Mouse (Mus musculus): Measurements from ENCODE around the gene Krt80. TPM values are rescaled to one million over a fixed set of nuclear protein-coding genes. Genes with fewer than 3 reads are reported as not detected.

Krt80 gene
- polyA plus RNA-seq, 1 experiment from 2014 or later: not detected

- H3K4me3 ChIP-seq (replicated peaks; ENCODE audit: low read depth, low read length): no peak overlapping the region
- H3K4me2 ChIP-seq (ENCODE audit: low read length): no peak overlapping the region
- H3K9me3 ChIP-seq (ENCODE audit: control insufficient read depth, low read length): no peaks in the 10 kb centered on the region
- no peaks in the 10 kb centered on the region for H3K27me3 ChIP-seq (ENCODE audit: control insufficient read depth, insufficient read depth, low read length)
- H3K4me1 ChIP-seq (ENCODE audit: control insufficient read depth, insufficient read depth, low read length): no peaks in the 10 kb centered on the region
- WGBS: 52% methylated on average over 5 of the region's 5 CpGs
- no peak overlapping the region for H3K9ac ChIP-seq (replicated peaks; ENCODE audit: low read length)
- no peak overlapping the region for H3K27ac ChIP-seq (replicated peaks; ENCODE audit: low read depth, low read length)
- ATAC-seq (ENCODE audit: low FRiP score, low TSS enrichment) (no peak), DNase-seq (no peak)
- no peaks in the 10 kb centered on the region for H3K36me3 ChIP-seq (ENCODE audit: control insufficient read depth, insufficient read depth, low read length)
Measured at GRCm38 (mm10) chr15:101309493-101309892, 60.5 kb downstream of the Krt80 start.

- no peaks in the 10 kb centered on the region for H3K4me1 ChIP-seq (ENCODE audit: control insufficient read depth, insufficient read depth, low read length)
- no peak overlapping the region for H3K9ac ChIP-seq (replicated peaks; ENCODE audit: low read length)
- no peaks in the 10 kb centered on the region for H3K36me3 ChIP-seq (ENCODE audit: control insufficient read depth, insufficient read depth, low read length)
- no peaks in the 10 kb centered on the region for H3K27me3 ChIP-seq (ENCODE audit: control insufficient read depth, insufficient read depth, low read length)
- no peak overlapping the region for H3K4me3 ChIP-seq (replicated peaks; ENCODE audit: low read depth, low read length)
- H3K27ac ChIP-seq (replicated peaks; ENCODE audit: low read depth, low read length): no peak overlapping the region
- no peak overlapping the region for H3K4me2 ChIP-seq (ENCODE audit: low read length)
- WGBS: 59% methylated on average over 13 of the region's 13 CpGs
- no peaks in the 10 kb centered on the region for H3K9me3 ChIP-seq (ENCODE audit: control insufficient read depth, low read length)
- no peak for ATAC-seq (ENCODE audit: low FRiP score, low TSS enrichment)
- DNase-seq: no peak
Measured at GRCm38 (mm10) chr15:101308440-101309348, 61.3 kb downstream of the Krt80 start.

- H3K9ac ChIP-seq (replicated peaks; ENCODE audit: low read length): no peak overlapping the region
- H3K4me3 ChIP-seq (replicated peaks; ENCODE audit: low read depth, low read length): no peak overlapping the region
- H3K27me3 ChIP-seq (ENCODE audit: control insufficient read depth, insufficient read depth, low read length): no peaks in the 10 kb centered on the region
- no peaks in the 10 kb centered on the region for H3K4me1 ChIP-seq (ENCODE audit: control insufficient read depth, insufficient read depth, low read length)
- WGBS: 94% methylated on average over 4 of the region's 4 CpGs
- ATAC-seq (ENCODE audit: low FRiP score, low TSS enrichment) (no peak), DNase-seq (no peak)
- no peak overlapping the region for H3K4me2 ChIP-seq (ENCODE audit: low read length)
- H3K27ac ChIP-seq (replicated peaks; ENCODE audit: low read depth, low read length): no peak overlapping the region
- H3K36me3 ChIP-seq (ENCODE audit: control insufficient read depth, insufficient read depth, low read length): no peaks in the 10 kb centered on the region
- no peaks in the 10 kb centered on the region for H3K9me3 ChIP-seq (ENCODE audit: control insufficient read depth, low read length)
Measured at GRCm38 (mm10) chr15:101306459-101306858, 63.5 kb downstream of the Krt80 start.

- Histone ChIP-seq H3K4me1 (ENCODE audit: control insufficient read depth, insufficient read depth, low read length) (no peaks in the 10 kb centered on the region), H3K27ac (replicated peaks; ENCODE audit: low read depth, low read length) (no peak overlapping the region), H3K4me3 (replicated peaks; ENCODE audit: low read depth, low read length) (no peak overlapping the region), H3K27me3 (ENCODE audit: control insufficient read depth, insufficient read depth, low read length) (no peaks in the 10 kb centered on the region), H3K9ac (replicated peaks; ENCODE audit: low read length) (no peak overlapping the region), H3K4me2 (ENCODE audit: low read length) (no peak overlapping the region), H3K9me3 (ENCODE audit: control insufficient read depth, low read length) (no peaks in the 10 kb centered on the region), H3K36me3 (ENCODE audit: control insufficient read depth, insufficient read depth, low read length) (no peaks in the 10 kb centered on the region)
- ATAC-seq (ENCODE audit: low FRiP score, low TSS enrichment): no peak
- WGBS: 79% methylated on average over 4 of the region's 4 CpGs
- no peak for DNase-seq
Measured at GRCm38 (mm10) chr15:101303830-101304229, 66.1 kb downstream of the Krt80 start.

- no peak overlapping the region for H3K9ac ChIP-seq (replicated peaks; ENCODE audit: low read length)
- H3K4me2 ChIP-seq (ENCODE audit: low read length): no peak overlapping the region
- 78% methylated on average over 3 of the region's 3 CpGs for WGBS
- DNase-seq (no peak), ATAC-seq (ENCODE audit: low FRiP score, low TSS enrichment) (no peak)
- H3K9me3 ChIP-seq (ENCODE audit: control insufficient read depth, low read length): no peaks in the 10 kb centered on the region
- no peaks in the 10 kb centered on the region for H3K27me3 ChIP-seq (ENCODE audit: control insufficient read depth, insufficient read depth, low read length)
- no peak overlapping the region for H3K4me3 ChIP-seq (replicated peaks; ENCODE audit: low read depth, low read length)
- H3K4me1 ChIP-seq (ENCODE audit: control insufficient read depth, insufficient read depth, low read length): no peaks in the 10 kb centered on the region
- H3K36me3 ChIP-seq (ENCODE audit: control insufficient read depth, insufficient read depth, low read length): no peaks in the 10 kb centered on the region
- no peak overlapping the region for H3K27ac ChIP-seq (replicated peaks; ENCODE audit: low read depth, low read length)
Measured at GRCm38 (mm10) chr15:101302201-101302600, 67.8 kb downstream of the Krt80 start.

- Histone ChIP-seq H3K36me3 (ENCODE audit: control insufficient read depth, insufficient read depth, low read length) (no peaks in the 10 kb centered on the region), H3K4me1 (ENCODE audit: control insufficient read depth, insufficient read depth, low read length) (no peaks in the 10 kb centered on the region), H3K4me3 (replicated peaks; ENCODE audit: low read depth, low read length) (no peak overlapping the region), H3K27me3 (ENCODE audit: control insufficient read depth, insufficient read depth, low read length) (no peaks in the 10 kb centered on the region), H3K9ac (replicated peaks; ENCODE audit: low read length) (no peak overlapping the region), H3K27ac (replicated peaks; ENCODE audit: low read depth, low read length) (no peak overlapping the region), H3K4me2 (ENCODE audit: low read length) (no peak overlapping the region), H3K9me3 (ENCODE audit: control insufficient read depth, low read length) (no peaks in the 10 kb centered on the region)
- 78% methylated on average over 6 of the region's 6 CpGs for WGBS
- ATAC-seq (ENCODE audit: low FRiP score, low TSS enrichment) (no peak), DNase-seq (no peak)
Measured at GRCm38 (mm10) chr15:101300128-101300527, 69.8 kb downstream of the Krt80 start.

GRCm38 (mm10) chr15:101299480-101299960, 70.4 kb downstream of the Krt80 start:
- H3K36me3 ChIP-seq (ENCODE audit: control insufficient read depth, insufficient read depth, low read length): no peaks in the 10 kb centered on the region
- H3K9me3 ChIP-seq (ENCODE audit: control insufficient read depth, low read length): no peaks in the 10 kb centered on the region
- no peak overlapping the region for H3K27ac ChIP-seq (replicated peaks; ENCODE audit: low read depth, low read length)
- WGBS: 86% methylated on average over 14 of the region's 14 CpGs
- no peaks in the 10 kb centered on the region for H3K27me3 ChIP-seq (ENCODE audit: control insufficient read depth, insufficient read depth, low read length)
- H3K4me1 ChIP-seq (ENCODE audit: control insufficient read depth, insufficient read depth, low read length): no peaks in the 10 kb centered on the region
- H3K4me2 ChIP-seq (ENCODE audit: low read length): no peak overlapping the region
- ATAC-seq (ENCODE audit: low FRiP score, low TSS enrichment) (no peak), DNase-seq (no peak)
- H3K4me3 ChIP-seq (replicated peaks; ENCODE audit: low read depth, low read length): no peak overlapping the region
- no peak overlapping the region for H3K9ac ChIP-seq (replicated peaks; ENCODE audit: low read length)

GRCm38 (mm10) chr15:101298550-101298949, 71.4 kb downstream of the Krt80 start:
- H3K9ac ChIP-seq (replicated peaks; ENCODE audit: low read length): no peak overlapping the region
- H3K4me3 ChIP-seq (replicated peaks; ENCODE audit: low read depth, low read length): no peak overlapping the region
- 16% methylated on average over 7 of the region's 7 CpGs for WGBS
- H3K4me1 ChIP-seq (ENCODE audit: control insufficient read depth, insufficient read depth, low read length): no peaks in the 10 kb centered on the region
- H3K4me2 ChIP-seq (ENCODE audit: low read length): no peak overlapping the region
- no peak overlapping the region for H3K27ac ChIP-seq (replicated peaks; ENCODE audit: low read depth, low read length)
- no peaks in the 10 kb centered on the region for H3K36me3 ChIP-seq (ENCODE audit: control insufficient read depth, insufficient read depth, low read length)
- ATAC-seq (ENCODE audit: low FRiP score, low TSS enrichment): no peak
- DNase-seq: peak; percentile 58
- no peaks in the 10 kb centered on the region for H3K27me3 ChIP-seq (ENCODE audit: control insufficient read depth, insufficient read depth, low read length)
- no peaks in the 10 kb centered on the region for H3K9me3 ChIP-seq (ENCODE audit: control insufficient read depth, low read length)

GRCm38 (mm10) chr15:101297988-101298387, 72.0 kb downstream of the Krt80 start:
- 24% methylated on average over 7 of the region's 7 CpGs for WGBS
- Histone ChIP-seq H3K27ac (replicated peaks; ENCODE audit: low read depth, low read length) (no peak overlapping the region), H3K4me1 (ENCODE audit: control insufficient read depth, insufficient read depth, low read length) (no peaks in the 10 kb centered on the region), H3K4me2 (ENCODE audit: low read length) (no peak overlapping the region), H3K27me3 (ENCODE audit: control insufficient read depth, insufficient read depth, low read length) (no peaks in the 10 kb centered on the region), H3K4me3 (replicated peaks; ENCODE audit: low read depth, low read length) (no peak overlapping the region), H3K9me3 (ENCODE audit: control insufficient read depth, low read length) (no peaks in the 10 kb centered on the region), H3K36me3 (ENCODE audit: control insufficient read depth, insufficient read depth, low read length) (no peaks in the 10 kb centered on the region; the same call in 1 of the 2 replicates), H3K9ac (replicated peaks; ENCODE audit: low read length) (no peak overlapping the region)
- ATAC-seq (ENCODE audit: low FRiP score, low TSS enrichment) (no peak), DNase-seq (no peak)
